Mouse (Mus musculus): ENCODE data around the gene 2610507B11Rik.
A peak's percentile ranks its signal among the peaks of the same experiment; 100 is the strongest.
"Not testable (repeated sequence)": the region's sequence is repeated elsewhere in the genome, so short reads cannot be mapped to it uniquely, and the experiment has no call there.

2610507B11Rik gene

GRCm38 (mm10) chr11:78261380-78262352 is at the start of gene 2610507B11Rik:
Gene 2610507B11Rik, plus strand, starts transcription at chr11:78261752.
- peak; percentile 79 for DNase-seq (ENCODE audit: low spot score)

- DNase-seq (ENCODE audit: low spot score) = no peak
These were observed 48.3 kb upstream of the 2610507B11Rik start for GRCm38 (mm10) chr11:78213086-78213817.

- no peak for DNase-seq (ENCODE audit: low spot score)
These were observed 45.7 kb upstream of the 2610507B11Rik start for GRCm38 (mm10) chr11:78215709-78216317.

- DNase-seq (ENCODE audit: low spot score) = no peak
These were observed 38.0 kb upstream of the 2610507B11Rik start for GRCm38 (mm10) chr11:78223586-78223985.

- DNase-seq (ENCODE audit: low spot score) = no peak
These were observed 30.0 kb upstream of the 2610507B11Rik start for GRCm38 (mm10) chr11:78231518-78231917.

GRCm38 (mm10) chr11:78240193-78240857 is 21.2 kb upstream of the 2610507B11Rik start:
- peak; percentile 50 for DNase-seq (ENCODE audit: low spot score)

- no peak for DNase-seq (ENCODE audit: low spot score)
These were observed 16.3 kb upstream of the 2610507B11Rik start for GRCm38 (mm10) chr11:78245261-78245626.

- DNase-seq (ENCODE audit: low spot score) = peak; percentile 75
These were observed 15.8 kb upstream of the 2610507B11Rik start, which contains the start of the genes Sdf2 and Supt6 for GRCm38 (mm10) chr11:78245627-78246317. Gene Sdf2, plus strand, starts transcription at chr11:78245746. Gene Supt6, minus strand, starts transcription at chr11:78245987.

- DNase-seq (ENCODE audit: low spot score) = no peak
These were observed 15.1 kb upstream of the 2610507B11Rik start for GRCm38 (mm10) chr11:78246318-78247011.

GRCm38 (mm10) chr11:78247012-78247348 is 14.6 kb upstream of the 2610507B11Rik start:
- no peak for DNase-seq (ENCODE audit: low spot score)

GRCm38 (mm10) chr11:78247727-78248140 is 13.8 kb upstream of the 2610507B11Rik start:
- no peak for DNase-seq (ENCODE audit: low spot score)

GRCm38 (mm10) chr11:78256618-78257017 is 4.9 kb upstream of the 2610507B11Rik start:
- no peak for DNase-seq (ENCODE audit: low spot score)

GRCm38 (mm10) chr11:78260489-78261258 is 878 bp upstream of the 2610507B11Rik start:
- no peak for DNase-seq (ENCODE audit: low spot score)

GRCm38 (mm10) chr11:78262550-78262949 is 998 bp downstream of the 2610507B11Rik start:
- DNase-seq (ENCODE audit: low spot score) = peak; percentile 32

- no peak for DNase-seq (ENCODE audit: low spot score)
These were observed 4.0 kb downstream of the 2610507B11Rik start for GRCm38 (mm10) chr11:78265571-78265970.

- DNase-seq (ENCODE audit: low spot score) = peak; percentile 68
These were observed 10.4 kb downstream of the 2610507B11Rik start for GRCm38 (mm10) chr11:78271986-78272385.

GRCm38 (mm10) chr11:78275596-78275995 is 14.0 kb downstream of the 2610507B11Rik start:
- DNase-seq (ENCODE audit: low spot score) = no peak

GRCm38 (mm10) chr11:78276169-78276568 is 14.6 kb downstream of the 2610507B11Rik start:
- not testable (repeated sequence) for DNase-seq (ENCODE audit: low spot score)

GRCm38 (mm10) chr11:78278853-78279252 is 17.3 kb downstream of the 2610507B11Rik start:
- DNase-seq (ENCODE audit: low spot score) = no peak

- DNase-seq (ENCODE audit: low spot score) = no peak
These were observed 18.0 kb downstream of the 2610507B11Rik start for GRCm38 (mm10) chr11:78279586-78279985.
